Mouse (Mus musculus) heart, postnatal 36 days (tissue): ENCODE measurements around the gene Nme9. TPM values are rescaled to one million over a fixed set of nuclear protein-coding genes. Genes with fewer than 3 reads are reported as not detected.
A peak's percentile ranks its signal among the peaks of the same experiment; 100 is the strongest.

Source experiments
- DNase-seq, 2 experiments: peaks; one replicate each; pipeline ENCODE4 v3.0.0; 2021 to 2022
- intact Hi-C: fragments of 180-260 bp; cut with DNase I; formaldehyde crosslinking; loops from one replicate; pipeline ENCODE4 v1.15.1; 2025
- total RNA-seq, 2 experiments: library from RNA; stranded (reverse); gene quantifications; 2 replicates each; pipeline ENCODE4 v1.2.3; 2021

Nme9 gene
- total RNA-seq, 2 experiments from 2014 or later: not detected

- intact Hi-C loops: loop anchor here (10.0 kb wide), 1 partner anchor 301 kb away; no protein-coding TSS in a partner anchor
- DNase-seq: peak; percentile 39 to 43
Measured at GRCm38 (mm10) chr9:99435619-99436181, 15.6 kb upstream of the Nme9 start.

GRCm38 (mm10) chr9:99436182-99437030 lies 14.9 kb upstream of the Nme9 start:
- intact Hi-C loops: loop anchor here (10.0 kb wide), 1 partner anchor 302 kb away; no protein-coding TSS in a partner anchor
- peak; percentile 83 to 90 for DNase-seq

- DNase-seq: no peak
- intact Hi-C loops: loop anchor here (10.0 kb wide), 1 partner anchor 302 kb away; no protein-coding TSS in a partner anchor
Measured at GRCm38 (mm10) chr9:99437031-99437764, 14.1 kb upstream of the Nme9 start, which contains the start of gene Mras. Gene Mras (minus strand): TSS chr9:99437381.

GRCm38 (mm10) chr9:99437781-99438565 lies 13.3 kb upstream of the Nme9 start:
- intact Hi-C loops: loop anchor here (10.0 kb wide), 1 partner anchor 303 kb away; no protein-coding TSS in a partner anchor
- DNase-seq: no peak

GRCm38 (mm10) chr9:99439064-99439463 lies 12.2 kb upstream of the Nme9 start:
- intact Hi-C loops: loop anchor here (10.0 kb wide), 1 partner anchor 304 kb away; no protein-coding TSS in a partner anchor
- no peak for DNase-seq

GRCm38 (mm10) chr9:99440941-99441340 lies 10.3 kb upstream of the Nme9 start:
- DNase-seq: no peak
- intact Hi-C loops: no loop called here

GRCm38 (mm10) chr9:99441647-99442433 lies 9.4 kb upstream of the Nme9 start:
- intact Hi-C loops: no loop called here
- DNase-seq: no peak

- no peak for DNase-seq
- intact Hi-C loops: loop anchor here (5.0 kb wide), 1 partner anchor 382 kb away; no protein-coding TSS in a partner anchor
Measured at GRCm38 (mm10) chr9:99444590-99445178, 6.6 kb upstream of the Nme9 start.

- no peak for DNase-seq
- intact Hi-C loops: loop anchor here (5.0 kb wide), 1 partner anchor 384 kb away; no protein-coding TSS in a partner anchor
Measured at GRCm38 (mm10) chr9:99446259-99446658, 5.0 kb upstream of the Nme9 start.

- intact Hi-C loops: loop anchor here (5.0 kb wide), 1 partner anchor 385 kb away; no protein-coding TSS in a partner anchor
- DNase-seq: no peak
Measured at GRCm38 (mm10) chr9:99447323-99447722, 4.0 kb upstream of the Nme9 start.

GRCm38 (mm10) chr9:99449886-99450647 lies 1.2 kb upstream of the Nme9 start:
- intact Hi-C loops: loop anchor here (2.0 to 5.0 kb wide), 3 partner anchors 73 to 388 kb away; partner anchors contain the start of gene Cep70
- DNase-seq: no peak

GRCm38 (mm10) chr9:99454211-99454610 lies 2.9 kb downstream of the Nme9 start:
- intact Hi-C loops: loop anchor here (5.0 kb wide), 1 partner anchor 212 kb away; the partner anchor contains the start of gene Cep70
- DNase-seq: no peak

GRCm38 (mm10) chr9:99458529-99459208 lies 7.4 kb downstream of the Nme9 start:
- DNase-seq: peak; percentile 29 to 57
- intact Hi-C loops: no loop called here

- DNase-seq: no peak
- intact Hi-C loops: no loop called here
Measured at GRCm38 (mm10) chr9:99459730-99460129, 8.5 kb downstream of the Nme9 start.

GRCm38 (mm10) chr9:99464876-99465275 lies 13.6 kb downstream of the Nme9 start:
- intact Hi-C loops: loop anchor here (5.0 kb wide), 1 partner anchor 197 kb away; no protein-coding TSS in a partner anchor
- no peak for DNase-seq

- DNase-seq: no peak
- intact Hi-C loops: loop anchor here (5.0 kb wide), 1 partner anchor 194 kb away; no protein-coding TSS in a partner anchor
Measured at GRCm38 (mm10) chr9:99468572-99468971, 17.3 kb downstream of the Nme9 start.

GRCm38 (mm10) chr9:99469681-99470273 lies 18.5 kb downstream of the Nme9 start:
- DNase-seq: no peak

More at GRCm38 (mm10) chr9:99469681-99470273, 18.5 kb downstream of the Nme9 start:
- intact Hi-C loops: loop anchor here (2.0 to 5.0 kb wide), 2 partner anchors 111 to 193 kb away; no protein-coding TSS in a partner anchor
